Mouse (Mus musculus) embryonic facial prominence, embryonic 14.5 days (tissue): ENCODE data around the gene S100z. TPM values are rescaled to one million over a fixed set of nuclear protein-coding genes. Genes with fewer than 3 reads are reported as not detected.

ENCODE experiments used
- ATAC-seq: fragments of 200-750 bp; cut with Nextera tagmentation; 2 replicates; pipeline ENCODE4 v1.8.0; 2017; ENCODE audit warnings: low read depth, moderate number of reproducible peaks, moderate TSS enrichment
- DNase-seq: peaks from one replicate; pipeline ENCODE4 v3.0.0-alpha.2; 2015; ENCODE audit warnings: low spot score
- H3K27ac ChIP-seq: fragments of 300-500 bp; sonication (generic); replicated peaks from 2 replicates; pipeline ENCODE4 v1.5.1; 2014; ENCODE audit warnings: low read depth, mild to moderate bottlenecking, low read length, moderate library complexity
- H3K27me3 ChIP-seq: fragments of 300-500 bp; sonication (generic); replicated peaks from 2 replicates; pipeline ENCODE4 v1.6.1; 2014; ENCODE audit warnings: low read length; ENCODE audit not compliant: control insufficient read depth, insufficient read depth
- H3K36me3 ChIP-seq: fragments of 300-500 bp; sonication (generic); 2 replicates; pipeline ENCODE4 v1.6.1; 2014; ENCODE audit warnings: low read length, mixed read lengths; ENCODE audit not compliant: control insufficient read depth, insufficient read depth
- H3K4me1 ChIP-seq: fragments of 300-500 bp; sonication (generic); 2 replicates; pipeline ENCODE4 v1.6.1; 2014; ENCODE audit warnings: antibody characterized with exemption, low read length; ENCODE audit not compliant: control insufficient read depth, insufficient read depth
- H3K4me2 ChIP-seq: fragments of 300-500 bp; sonication (generic); 2 replicates; pipeline ENCODE4 v1.6.1; 2014; ENCODE audit warnings: low read depth, mild to moderate bottlenecking, low read length, moderate library complexity, mixed read lengths
- H3K4me3 ChIP-seq: fragments of 300-500 bp; sonication (generic); 2 replicates; pipeline ENCODE4 v1.5.1; 2014; ENCODE audit warnings: low read depth, mild to moderate bottlenecking, low read length
- H3K9ac ChIP-seq: fragments of 300-500 bp; sonication (generic); 2 replicates; pipeline ENCODE4 v1.6.1; 2014; ENCODE audit warnings: low read depth, mild to moderate bottlenecking, low read length, moderate library complexity, mixed read lengths
- H3K9me3 ChIP-seq: fragments of 300-500 bp; sonication (generic); 2 replicates; pipeline ENCODE4 v1.6.1; 2016; ENCODE audit warnings: low read length; ENCODE audit not compliant: control insufficient read depth
- WGBS: fragments of 180-500 bp; shearing (Covaris S2); extraction: QIAGEN DNeasy Blood & Tissue Kit; methylation state at CpG from one replicate; pipeline ENCODE4 v1.1.7; 2014; 5-methylcytosine and 5-hydroxymethylcytosine counted together
- polyA plus RNA-seq: library from polyadenylated mRNA; unstranded; fragments of >200 nt; fragmentation: Nextera tagmentation; extraction: Ambion mirVana; gene quantifications from 2 replicates; pipeline ENCODE4 v1.2.1, GENCODE M21; 2014

Gene S100z
- polyA plus RNA-seq, 1 experiment from 2014 or later = 2.9 TPM

DNA sequence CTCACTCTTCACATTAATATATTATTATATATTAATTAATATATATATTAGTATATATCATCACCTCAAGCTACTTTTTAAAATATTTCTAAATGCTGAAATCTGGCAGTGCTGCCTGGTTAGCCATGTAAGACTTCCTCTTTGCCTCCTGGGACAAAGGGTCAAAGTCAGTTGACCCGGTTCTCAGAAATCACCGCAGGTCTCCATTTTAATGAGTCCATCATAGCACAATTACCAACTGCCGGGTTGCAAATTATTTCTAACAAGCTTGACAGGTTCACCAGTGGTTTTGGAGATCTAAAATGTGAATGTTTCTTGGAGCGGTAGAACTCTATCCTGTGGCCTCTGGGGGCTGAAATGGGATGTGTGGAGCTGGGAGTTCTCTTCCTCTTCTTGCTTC, 35.6 kb downstream of the S100z start:
- ATAC-seq = peak; percentile 37; the same call in 1 of the 2 replicates
- DNase-seq = peak; percentile 16
- Histone ChIP-seq H3K4me2 (peak overlapping the region; percentile 89), H3K27me3 (peaks cover 45% of the 10 kb centered on the region), H3K27ac (no peak overlapping the region), H3K36me3 (no peaks in the 10 kb centered on the region), H3K9me3 (no peaks in the 10 kb centered on the region), H3K4me1 (peaks cover 12% of the 10 kb centered on the region), H3K9ac (no peak overlapping the region), H3K4me3 (peak overlapping the region; percentile 43)
- 13% methylated on average over 4 of the region's 4 CpGs for WGBS

DNA sequence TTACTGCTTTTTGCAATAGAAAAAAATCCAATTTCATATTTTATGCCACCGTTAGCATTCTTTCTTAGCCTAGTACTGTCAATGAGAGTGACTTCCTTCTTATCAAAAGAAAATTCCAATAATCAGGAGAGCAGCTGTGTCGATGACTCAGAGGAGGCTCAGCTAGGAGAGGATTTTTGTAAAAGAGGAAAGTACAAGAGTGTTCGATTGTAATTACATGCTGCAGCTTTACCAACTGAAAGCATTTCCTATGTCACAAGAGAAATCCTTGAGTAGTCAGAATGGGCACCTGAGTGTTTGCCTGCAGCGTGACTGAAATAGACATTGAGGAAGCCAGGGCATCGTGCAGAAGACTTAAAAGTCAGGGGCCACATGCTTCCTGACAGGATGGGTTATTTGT, 39.0 kb downstream of the S100z start:
- Histone ChIP-seq H3K4me1 (peaks cover 12% of the 10 kb centered on the region), H3K9ac (no peak overlapping the region), H3K27me3 (peaks cover 31% of the 10 kb centered on the region), H3K4me3 (no peak overlapping the region), H3K36me3 (no peaks in the 10 kb centered on the region), H3K4me2 (no peak overlapping the region), H3K9me3 (no peaks in the 10 kb centered on the region), H3K27ac (no peak overlapping the region)
- DNase-seq = no peak
- WGBS = 74% methylated on average over 5 of the region's 5 CpGs
- ATAC-seq = no peak

DNA sequence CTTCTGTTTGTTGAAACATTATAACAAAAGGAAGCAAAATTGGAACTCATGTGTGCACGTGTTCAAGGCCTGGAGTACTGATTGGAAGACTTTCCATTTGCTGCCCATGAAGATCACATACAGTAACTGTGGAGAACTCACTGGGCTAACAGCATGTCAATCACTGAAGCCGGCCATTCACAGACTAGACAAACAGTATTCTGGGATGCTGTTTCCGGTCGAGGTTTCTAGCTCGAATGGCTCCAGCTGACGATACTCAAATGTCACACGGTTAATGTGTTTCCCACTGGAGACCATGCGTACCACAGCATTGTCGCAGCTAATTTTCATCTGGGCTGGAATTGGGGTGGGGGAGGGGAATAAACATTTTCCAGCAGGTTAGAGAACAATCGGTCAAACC, 46.8 kb downstream of the S100z start:
- Histone ChIP-seq H3K27me3 (no peaks in the 10 kb centered on the region), H3K4me3 (no peak overlapping the region), H3K36me3 (no peaks in the 10 kb centered on the region), H3K4me2 (no peak overlapping the region), H3K4me1 (no peaks in the 10 kb centered on the region), H3K9me3 (no peaks in the 10 kb centered on the region), H3K27ac (no peak overlapping the region), H3K9ac (no peak overlapping the region)
- 51% methylated on average over 10 of the region's 10 CpGs for WGBS
- DNase-seq (no peak), ATAC-seq (no peak)

DNA sequence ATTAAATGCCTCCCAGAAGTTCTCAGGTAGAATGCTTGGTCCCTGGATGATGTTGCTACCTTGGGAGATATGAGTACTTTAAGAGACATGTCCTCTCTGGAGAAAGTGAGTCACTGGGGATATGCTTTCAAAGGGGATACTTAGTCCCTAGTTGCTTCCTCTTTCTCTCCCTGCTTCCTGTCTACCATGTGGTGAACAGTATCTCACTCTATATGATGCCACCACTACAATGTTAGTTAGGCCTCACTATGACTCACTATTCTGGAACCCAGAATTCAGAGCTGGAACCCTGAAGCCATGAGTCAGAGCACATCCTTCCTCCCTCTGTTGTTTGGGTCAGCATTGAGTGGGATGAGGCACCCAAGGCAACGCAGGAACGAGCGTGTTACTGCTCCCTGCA, 51.0 kb downstream of the S100z start:
- Histone ChIP-seq H3K9me3 (no peaks in the 10 kb centered on the region), H3K36me3 (no peaks in the 10 kb centered on the region), H3K4me1 (no peaks in the 10 kb centered on the region), H3K4me2 (no peak overlapping the region), H3K9ac (no peak overlapping the region), H3K27me3 (no peaks in the 10 kb centered on the region), H3K27ac (no peak overlapping the region), H3K4me3 (no peak overlapping the region)
- WGBS = 98% methylated on average over 3 of the region's 3 CpGs
- no peak for DNase-seq
- ATAC-seq = no peak

Other genes with a start within 250 kb of the S100z start
- 4.4 and 4.7 TPM in 2 replicates for gene Pde8b, start 228.4 kb downstream of the S100z start, polyA plus RNA-seq
- 48.4 and 63.6 TPM in 2 replicates for gene Zbed3, start 155.1 kb downstream of the S100z start, polyA plus RNA-seq
- gene Aggf1, start 103.4 kb downstream of the S100z start, polyA plus RNA-seq = 30.2 and 33.4 TPM in 2 replicates
- 0.16 and 0.64 TPM in 2 replicates for gene Crhbp, start 33.8 kb downstream of the S100z start, polyA plus RNA-seq
- gene F2rl1, start 46.5 kb upstream of the S100z start, polyA plus RNA-seq = 4.4 and 5.5 TPM in 2 replicates
- 63.4 and 75.4 TPM in 2 replicates for gene F2r, start 139.8 kb upstream of the S100z start, polyA plus RNA-seq
- gene F2rl2, start 218.1 kb upstream of the S100z start, polyA plus RNA-seq = 0.34 and 0.43 TPM in 2 replicates